18 mouse cellular contexts compared by ENCODE assay signal in genomic region chr6:35479651-35480335, GRCm38 (mm10). TPM values are rescaled to one million over a fixed set of nuclear protein-coding genes. Genes with fewer than 3 reads are reported as not detected.
DNase-seq lines count a peak whose midpoint lies in the region; ATAC-seq and TF ChIP-seq lines count a peak whose summit lies in the region.
"Had no signal": no experiment of that assay in that cellular context is flagged by ENCODE, and none has a peak within 500 bp of the region (broad histone marks: within the 10 kb centered on the region; RNA-seq: fewer than 3 reads in every experiment).

No protein-coding gene starts in this region.

- no peaks in the 10 kb centered on the region for H3K36me3 ChIP-seq in forebrain, embryonic 14.5 days (ENCODE audit: control insufficient read depth, insufficient read depth, low read length)
- H3K36me3 ChIP-seq in forebrain, embryonic 15.5 days = no peaks in the 10 kb centered on the region
- no peaks in the 10 kb centered on the region for H3K36me3 ChIP-seq in hindbrain, postnatal 0 days (ENCODE audit: insufficient read depth, low read length)
- H3K36me3 ChIP-seq in hindbrain, embryonic 11.5 days (ENCODE audit: control insufficient read depth, insufficient read depth, low read length) = no peaks in the 10 kb centered on the region
- H3K36me3 ChIP-seq in midbrain, embryonic 13.5 days = no peaks in the 10 kb centered on the region
- H3K36me3 ChIP-seq: lung, embryonic 15.5 days had no signal

- H3K4me2 ChIP-seq in forebrain, embryonic 14.5 days (ENCODE audit: low read length) = no peak overlapping the region
- H3K4me2 ChIP-seq in forebrain, embryonic 15.5 days (replicated peaks) = no peak overlapping the region
- H3K4me2 ChIP-seq in hindbrain, postnatal 0 days (ENCODE audit: low read depth, low read length) = no peak overlapping the region
- no peak overlapping the region for H3K4me2 ChIP-seq in hindbrain, embryonic 11.5 days (replicated peaks; ENCODE audit: low read depth, low read length)
- H3K4me2 ChIP-seq in midbrain, embryonic 13.5 days (replicated peaks) = no peak overlapping the region
- H3K4me2 ChIP-seq: lung, embryonic 15.5 days had no signal

- H3K9me3 ChIP-seq in forebrain, embryonic 14.5 days (replicated peaks; ENCODE audit: control insufficient read depth, low read length) = no peaks in the 10 kb centered on the region
- H3K9me3 ChIP-seq in forebrain, embryonic 15.5 days = no peaks in the 10 kb centered on the region
- no peaks in the 10 kb centered on the region for H3K9me3 ChIP-seq in hindbrain, postnatal 0 days (ENCODE audit: low read length)
- H3K9me3 ChIP-seq in hindbrain, embryonic 11.5 days (ENCODE audit: control insufficient read depth, low read length) = no peaks in the 10 kb centered on the region
- 0 out of 2 replicates have a peak, but pooled peaks cover 4% of the 10 kb centered on the region for H3K9me3 ChIP-seq in midbrain, embryonic 13.5 days
- H3K9me3 ChIP-seq: lung, embryonic 15.5 days had no signal

- peak; percentile 59 for DNase-seq in forebrain, embryonic 14.5 days (ENCODE audit: low spot score)
- peak; percentile 66 for DNase-seq in hindbrain, postnatal 0 days (ENCODE audit: low spot score)
- no peak for DNase-seq in hindbrain, embryonic 11.5 days (ENCODE audit: low spot score)
- no peak for DNase-seq in gastrocnemius, postnatal 25 days
- DNase-seq: adrenal gland, postnatal 25 days; cerebellum, adult 18-20 months; gastrocnemius, postnatal 10 days; heart, adult 2 months; kidney, adult 11 months; layer of hippocampus, postnatal 36 days; right cerebral cortex, postnatal 4 days had no signal

- no peak overlapping the region for H3K9ac ChIP-seq in forebrain, embryonic 14.5 days (ENCODE audit: low read length)
- H3K9ac ChIP-seq in forebrain, embryonic 15.5 days (replicated peaks) = no peak overlapping the region
- no peak overlapping the region for H3K9ac ChIP-seq in hindbrain, postnatal 0 days (replicated peaks; ENCODE audit: low read length)
- H3K9ac ChIP-seq in hindbrain, embryonic 11.5 days (ENCODE audit: low read depth, low read length) = no peak overlapping the region
- H3K9ac ChIP-seq in midbrain, embryonic 13.5 days (replicated peaks) = no peak overlapping the region
- H3K9ac ChIP-seq: liver, embryonic 14.5 days; lung, embryonic 15.5 days had no signal

- H3K27me3 ChIP-seq in forebrain, embryonic 14.5 days (replicated peaks; ENCODE audit: control insufficient read depth, insufficient read depth, low read length) = no peaks in the 10 kb centered on the region
- H3K27me3 ChIP-seq in forebrain, embryonic 15.5 days = no peaks in the 10 kb centered on the region
- no peaks in the 10 kb centered on the region for H3K27me3 ChIP-seq in hindbrain, postnatal 0 days (ENCODE audit: insufficient read depth, low read length)
- H3K27me3 ChIP-seq in hindbrain, embryonic 11.5 days (ENCODE audit: control insufficient read depth, insufficient read depth, low read length) = no peaks in the 10 kb centered on the region
- H3K27me3 ChIP-seq in midbrain, embryonic 13.5 days = peaks cover 40% of the 10 kb centered on the region
- H3K27me3 ChIP-seq: lung, embryonic 15.5 days had no signal

- peak; percentile 60; the same call in 1 of the 2 replicates for ATAC-seq in forebrain, embryonic 14.5 days
- ATAC-seq in forebrain, embryonic 15.5 days (replicated peaks) = no peak; the same call in 1 of the 2 replicates
- peak; percentile 70 for ATAC-seq in hindbrain, postnatal 0 days
- no peak for ATAC-seq in hindbrain, embryonic 11.5 days (ENCODE audit: low FRiP score)
- ATAC-seq in midbrain, embryonic 13.5 days = peak; percentile 92
- no peak for ATAC-seq in megakaryocyte, adult 5-6 weeks (ENCODE audit: poor library complexity, severe bottlenecking)

- H3K27ac ChIP-seq in forebrain, embryonic 14.5 days (ENCODE audit: low read depth, low read length) = no peak overlapping the region
- no peak overlapping the region for H3K27ac ChIP-seq in forebrain, embryonic 15.5 days (replicated peaks)
- H3K27ac ChIP-seq in hindbrain, postnatal 0 days = no peak overlapping the region
- H3K27ac ChIP-seq in hindbrain, embryonic 11.5 days (ENCODE audit: low read depth, low read length) = no peak overlapping the region
- H3K27ac ChIP-seq in midbrain, embryonic 13.5 days = no peak overlapping the region
- H3K27ac ChIP-seq: heart, adult 2 months; kidney, postnatal 0 days; liver, embryonic 14.5 days; lung, embryonic 15.5 days had no signal

- H3K4me1 ChIP-seq in forebrain, embryonic 14.5 days (ENCODE audit: control insufficient read depth, insufficient read depth, low read length) = no peaks in the 10 kb centered on the region
- no peaks in the 10 kb centered on the region for H3K4me1 ChIP-seq in forebrain, embryonic 15.5 days
- H3K4me1 ChIP-seq in hindbrain, postnatal 0 days (ENCODE audit: insufficient read depth, low read length) = no peaks in the 10 kb centered on the region
- no peaks in the 10 kb centered on the region for H3K4me1 ChIP-seq in hindbrain, embryonic 11.5 days (replicated peaks; ENCODE audit: control insufficient read depth, insufficient read depth, low read length)
- H3K4me1 ChIP-seq in midbrain, embryonic 13.5 days (replicated peaks) = peaks cover 8% of the 10 kb centered on the region; the same call in 1 of the 2 replicates
- H3K4me1 ChIP-seq: lung, embryonic 15.5 days had no signal

- 23% methylated on average over 5 of the region's 5 CpGs for WGBS in forebrain, embryonic 14.5 days
- WGBS in forebrain, embryonic 15.5 days = 33% methylated on average over 5 of the region's 5 CpGs
- WGBS in hindbrain, postnatal 0 days = 45% methylated on average over 5 of the region's 5 CpGs
- 75% methylated on average over 5 of the region's 5 CpGs for WGBS in hindbrain, embryonic 11.5 days
- 14% methylated on average over 5 of the region's 5 CpGs for WGBS in midbrain, embryonic 13.5 days

- no peak for TF ChIP-seq CTCF in hindbrain, postnatal 0 days (IDR thresholded peaks at IDR 0.05; ENCODE audit: low read depth)

- H3K4me3 ChIP-seq in forebrain, embryonic 14.5 days (ENCODE audit: low read depth, low read length) = no peak overlapping the region
- H3K4me3 ChIP-seq in forebrain, embryonic 15.5 days = no peak overlapping the region
- no peak overlapping the region for H3K4me3 ChIP-seq in hindbrain, postnatal 0 days (ENCODE audit: low read length)
- no peak overlapping the region for H3K4me3 ChIP-seq in hindbrain, embryonic 11.5 days (ENCODE audit: low read depth, low read length)
- H3K4me3 ChIP-seq in midbrain, embryonic 13.5 days (replicated peaks) = no peak overlapping the region
- H3K4me3 ChIP-seq: erythroblast, embryonic 14.5 days; heart, adult 2 months; lung, embryonic 15.5 days had no signal

RNA-seq across cellular contexts. Expression of gene Mtpn, which starts 59.9 kb away (rescaled TPM):
- 105 and 147 TPM in 2 replicates for polyA plus RNA-seq in forebrain, embryonic 14.5 days (2014; fragmentation: Nextera tagmentation; extraction: Ambion mirVana)
- 225 and 240 TPM in 2 replicates for polyA plus RNA-seq in forebrain, embryonic 15.5 days (2015; fragmentation: Nextera tagmentation; extraction: Ambion mirVana)
- total RNA-seq in hindbrain, postnatal 0 days (2014; rRNA removed) = 135 and 308 TPM in 2 replicates
- 204 and 216 TPM in 2 replicates for polyA plus RNA-seq in hindbrain, postnatal 0 days (2015; fragmentation: Nextera tagmentation; extraction: Ambion mirVana)
- polyA plus RNA-seq in hindbrain, embryonic 11.5 days (2014; fragmentation: Nextera tagmentation; extraction: Ambion mirVana) = 145 and 162 TPM in 2 replicates
- 180 and 191 TPM in 2 replicates for polyA plus RNA-seq in midbrain, embryonic 13.5 days (2015; fragmentation: Nextera tagmentation; extraction: Ambion mirVana)
- total RNA-seq in gastrocnemius, postnatal 25 days (2021) = 10 to 100 TPM; 22.9 to 23.1 TPM
- 220 and 244 TPM in 2 replicates for total RNA-seq in megakaryocyte, adult 5-6 weeks (2015)
- 199 and 205 TPM in 2 replicates for total RNA-seq in megakaryocyte, adult 5-6 weeks (2017)

Comparison
In these comparisons a context has a peak if more than half of its experiments do, and no peak if none do; other contexts are left out.
1. ATAC-seq: peak in forebrain, embryonic 14.5 days (single experiment), hindbrain, postnatal 0 days (single experiment) and midbrain, embryonic 13.5 days (single experiment); none in forebrain, embryonic 15.5 days (single experiment), hindbrain, embryonic 11.5 days (single experiment) and megakaryocyte, adult 5-6 weeks (single experiment).
2. DNase-seq: peak in forebrain, embryonic 14.5 days (single experiment) and hindbrain, postnatal 0 days (single experiment); none in hindbrain, embryonic 11.5 days (single experiment) and gastrocnemius, postnatal 25 days (single experiment).